Mouse (Mus musculus) layer of hippocampus, postnatal 25 days (tissue): Measurements from ENCODE around the gene Bag1. TPM values are rescaled to one million over a fixed set of nuclear protein-coding genes. Genes with fewer than 3 reads are reported as not detected.

Experiments used
- DNase-seq, 2 experiments: peaks; one replicate each; pipeline ENCODE4 v3.0.0; 2022; ENCODE audit warnings: mixed read lengths in 2 of 2, low spot score in 1 of 2; ENCODE audit errors: extremely low spot score in 1 of 2
- microRNA-seq, 2 experiments: library from miRNA; unstranded; fragments of <30 nt; microRNA quantifications; one replicate each; pipeline ENCODE4 v1.2.0; 2021
- total RNA-seq, 2 experiments: library from RNA; stranded (reverse); gene quantifications; 2 replicates each; pipeline ENCODE4 v1.2.3; 2021

Bag1 gene
- total RNA-seq, 2 experiments from 2014 or later, result 144 to 165 TPM

- no peak for DNase-seq
These were observed 56.9 kb downstream of the Bag1 start for GRCm38 (mm10) chr4:40891206-40891605.

- DNase-seq, result no peak
These were observed 58.1 kb downstream of the Bag1 start for GRCm38 (mm10) chr4:40889983-40890382.

GRCm38 (mm10) chr4:40889252-40889651 lies 58.8 kb downstream of the Bag1 start:
- no peak for DNase-seq

- DNase-seq, result no peak
These were observed 59.3 kb downstream of the Bag1 start for GRCm38 (mm10) chr4:40888839-40889238.

Small RNA genes within 50 kb of the gene (microRNA-seq; reads per million reads assigned to microRNA genes)
- gene Mir3094, result 1.4 to 2.2 reads per million in 2 experiments

Other genes with a start within 250 kb of the Bag1 start
- 10 to 100 TPM; 24.2 to 24.7 TPM for gene Aptx, start 245.1 kb downstream of the Bag1 start, total RNA-seq
- 100 to 1,000 TPM; 314 to 349 TPM for gene Dnaja1, start 226.1 kb downstream of the Bag1 start, total RNA-seq
- gene Smu1, start 190.4 kb downstream of the Bag1 start, total RNA-seq, result 10 to 100 TPM; 45.3 to 52.6 TPM
- 1 to 10 TPM; 6.7 to 8.3 TPM for gene B4galt1, start 94.3 kb downstream of the Bag1 start, total RNA-seq
- not detected for gene Spink4, start 28.2 kb downstream of the Bag1 start, total RNA-seq
- 10 to 100 TPM; 79.7 to 92.7 TPM for gene Chmp5, start 113 bp upstream of the Bag1 start, total RNA-seq
- gene Nfx1, start 22.6 kb upstream of the Bag1 start, total RNA-seq, result 10 to 100 TPM; 64.7 to 71.8 TPM
- gene Aqp7, start 99.8 kb upstream of the Bag1 start, total RNA-seq, result not detected
- not detected for gene Aqp3, start 149.9 kb upstream of the Bag1 start, total RNA-seq
- 100 to 1,000 TPM; 101 to 103 TPM for gene Nol6, start 176.2 kb upstream of the Bag1 start, total RNA-seq
- gene Ube2r2, start 187.4 kb upstream of the Bag1 start, total RNA-seq, result 10 to 100 TPM; 76.4 to 77.5 TPM